Mouse (Mus musculus): Measurements from ENCODE around the gene a. TPM values are rescaled to one million over a fixed set of nuclear protein-coding genes. Genes with fewer than 3 reads are reported as not detected.

The a gene
- polyA plus RNA-seq, 1 experiment = 1.4 TPM

DNA sequence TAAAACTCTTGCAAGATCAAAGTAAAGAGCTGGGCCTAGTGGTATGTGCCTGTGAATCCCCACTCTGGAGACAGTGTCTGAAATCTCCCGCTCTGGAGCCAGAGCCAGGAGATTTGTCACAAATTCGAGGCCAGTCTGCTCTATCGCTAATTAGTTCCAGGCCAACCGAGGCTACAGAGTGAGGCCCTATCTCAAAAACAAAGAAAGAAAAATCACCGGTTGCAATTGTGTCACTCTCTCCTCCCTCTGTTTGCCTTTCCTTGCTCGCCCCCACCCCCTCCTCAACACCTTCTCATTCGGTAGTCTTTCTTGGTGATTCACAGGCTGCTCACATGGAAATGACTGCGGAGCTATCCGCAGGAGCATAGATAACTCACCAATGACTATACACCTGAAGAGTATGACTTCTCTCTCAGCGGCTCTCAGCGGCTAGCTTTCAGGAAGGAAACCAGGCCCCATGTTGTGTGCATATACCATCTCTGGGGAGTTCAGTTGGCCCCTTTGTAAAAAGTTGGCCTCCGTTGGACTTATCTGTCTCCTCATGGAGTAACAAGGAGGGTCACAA is 283.6 kb downstream of the a start:
- no peaks in the 10 kb centered on the region for H3K27me3 ChIP-seq (ENCODE audit: control insufficient read depth, insufficient read depth, low read length)
- H3K36me3 ChIP-seq (ENCODE audit: control insufficient read depth, insufficient read depth, low read length) = no peaks in the 10 kb centered on the region
- TF ChIP-seq CTCF (IDR thresholded peaks at IDR 0.05; ENCODE audit: control insufficient read depth, insufficient read depth, insufficient replicate concordance, low read depth, low read length) (no peak), POLR2A (IDR thresholded peaks at IDR 0.05; ENCODE audit: control insufficient read depth, low read depth, low read length) (no peak)
- H3K4me1 ChIP-seq (ENCODE audit: control insufficient read depth, insufficient read depth, low read length) = peaks cover 8% of the 10 kb centered on the region
- H3K4me3 ChIP-seq (ENCODE audit: control insufficient read depth, low read depth, low read length) = peak overlapping the region; percentile 82
- H3K27ac ChIP-seq (ENCODE audit: control insufficient read depth, insufficient read depth, low read depth, low read length) = peak overlapping the region; percentile 46

DNA sequence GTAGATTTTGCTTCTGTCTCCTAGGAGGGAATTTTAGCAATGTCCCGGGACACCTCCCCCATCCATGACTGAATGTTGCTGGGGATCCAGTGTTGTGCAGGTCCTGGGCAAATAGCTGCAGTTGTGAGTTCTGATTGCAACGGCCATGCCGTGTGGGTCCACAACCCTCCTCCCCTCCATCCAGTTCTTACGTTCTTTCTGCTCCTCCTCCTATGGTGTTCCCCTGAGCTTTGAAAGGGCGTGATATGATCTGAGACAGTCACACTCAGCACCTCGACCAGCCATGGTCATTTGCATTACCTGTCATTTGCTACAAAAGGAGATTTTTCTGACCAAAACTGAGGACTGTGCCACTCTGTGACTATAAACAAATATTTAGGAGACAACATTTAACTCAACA is 284.4 kb downstream of the a start:
- Histone ChIP-seq H3K4me3 (ENCODE audit: control insufficient read depth, low read depth, low read length) (peak overlapping the region; percentile 82; the same call in 1 of the 2 replicates), H3K36me3 (ENCODE audit: control insufficient read depth, insufficient read depth, low read length) (no peaks in the 10 kb centered on the region), H3K4me1 (ENCODE audit: control insufficient read depth, insufficient read depth, low read length) (peaks cover 8% of the 10 kb centered on the region), H3K27ac (ENCODE audit: control insufficient read depth, insufficient read depth, low read depth, low read length) (no peak overlapping the region), H3K27me3 (ENCODE audit: control insufficient read depth, insufficient read depth, low read length) (no peaks in the 10 kb centered on the region)
- TF ChIP-seq POLR2A (IDR thresholded peaks at IDR 0.05; ENCODE audit: control insufficient read depth, low read depth, low read length) = no peak
- no peak for TF ChIP-seq CTCF (IDR thresholded peaks at IDR 0.05; ENCODE audit: control insufficient read depth, insufficient read depth, insufficient replicate concordance, low read depth, low read length)

- H3K36me3 ChIP-seq (ENCODE audit: control insufficient read depth, insufficient read depth, low read length) = no peaks in the 10 kb centered on the region
- no peaks in the 10 kb centered on the region for H3K27me3 ChIP-seq (ENCODE audit: control insufficient read depth, insufficient read depth, low read length)
- no peak overlapping the region for H3K4me3 ChIP-seq (ENCODE audit: control insufficient read depth, low read depth, low read length)
These were observed 288.4 kb downstream of the a start for GRCm38 (mm10) chr2:155079500-155080178.

GRCm38 (mm10) chr2:155080179-155080530 is 289.0 kb downstream of the a start:
- Histone ChIP-seq H3K27ac (ENCODE audit: control insufficient read depth, insufficient read depth, low read depth, low read length) (no peak overlapping the region), H3K4me1 (ENCODE audit: control insufficient read depth, insufficient read depth, low read length) (peaks cover 2% of the 10 kb centered on the region)
- TF ChIP-seq POLR2A (IDR thresholded peaks at IDR 0.05; ENCODE audit: control insufficient read depth, low read depth, low read length) = no peak
- no peak for TF ChIP-seq CTCF (IDR thresholded peaks at IDR 0.05; ENCODE audit: control insufficient read depth, insufficient read depth, insufficient replicate concordance, low read depth, low read length)

More at GRCm38 (mm10) chr2:155079500-155080178, 288.4 kb downstream of the a start:
- no peak for TF ChIP-seq CTCF (IDR thresholded peaks at IDR 0.05; ENCODE audit: control insufficient read depth, insufficient read depth, insufficient replicate concordance, low read depth, low read length)
- TF ChIP-seq POLR2A (IDR thresholded peaks at IDR 0.05; ENCODE audit: control insufficient read depth, low read depth, low read length) = no peak
- no peak overlapping the region for H3K27ac ChIP-seq (ENCODE audit: control insufficient read depth, insufficient read depth, low read depth, low read length)
- peaks cover 5% of the 10 kb centered on the region for H3K4me1 ChIP-seq (ENCODE audit: control insufficient read depth, insufficient read depth, low read length)

DNA sequence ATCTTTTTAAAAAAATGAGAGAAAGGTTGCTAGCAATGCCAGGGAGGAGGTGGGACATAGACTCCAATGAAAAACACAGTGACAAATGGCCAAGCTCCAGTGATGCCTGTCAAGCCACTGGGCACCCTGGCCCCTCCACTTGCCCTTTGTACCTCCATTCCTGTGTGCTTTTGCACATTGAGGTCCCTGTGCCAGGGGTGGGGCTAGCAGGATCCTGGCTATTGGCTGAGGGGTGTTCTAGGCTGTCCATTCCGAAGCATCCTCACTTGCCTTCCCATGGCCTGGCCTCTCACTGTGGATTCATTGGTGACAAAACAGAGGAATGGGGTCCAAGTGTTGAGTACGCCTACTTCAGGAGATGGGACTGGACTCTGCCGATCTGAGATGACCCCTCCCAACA is 289.9 kb downstream of the a start:
- Histone ChIP-seq H3K27me3 (ENCODE audit: control insufficient read depth, insufficient read depth, low read length) (no peaks in the 10 kb centered on the region), H3K36me3 (ENCODE audit: control insufficient read depth, insufficient read depth, low read length) (no peaks in the 10 kb centered on the region), H3K4me1 (ENCODE audit: control insufficient read depth, insufficient read depth, low read length) (no peaks in the 10 kb centered on the region), H3K27ac (ENCODE audit: control insufficient read depth, insufficient read depth, low read depth, low read length) (no peak overlapping the region), H3K4me3 (ENCODE audit: control insufficient read depth, low read depth, low read length) (no peak overlapping the region)
- TF ChIP-seq POLR2A (IDR thresholded peaks at IDR 0.05; ENCODE audit: control insufficient read depth, low read depth, low read length) = no peak
- no peak for TF ChIP-seq CTCF (IDR thresholded peaks at IDR 0.05; ENCODE audit: control insufficient read depth, insufficient read depth, insufficient replicate concordance, low read depth, low read length)

More at GRCm38 (mm10) chr2:155080179-155080530, 289.0 kb downstream of the a start:
- Histone ChIP-seq H3K27me3 (ENCODE audit: control insufficient read depth, insufficient read depth, low read length) (no peaks in the 10 kb centered on the region), H3K4me3 (ENCODE audit: control insufficient read depth, low read depth, low read length) (no peak overlapping the region), H3K36me3 (ENCODE audit: control insufficient read depth, insufficient read depth, low read length) (no peaks in the 10 kb centered on the region)

GRCm38 (mm10) chr2:155082121-155082803 is 291.1 kb downstream of the a start:
- H3K36me3 ChIP-seq (ENCODE audit: control insufficient read depth, insufficient read depth, low read length) = no peaks in the 10 kb centered on the region
- TF ChIP-seq CTCF (IDR thresholded peaks at IDR 0.05; ENCODE audit: control insufficient read depth, insufficient read depth, insufficient replicate concordance, low read depth, low read length) = peak; percentile 65; the same call in 1 of the 2 replicates
- no peak for TF ChIP-seq POLR2A (IDR thresholded peaks at IDR 0.05; ENCODE audit: control insufficient read depth, low read depth, low read length)
- no peak overlapping the region for H3K27ac ChIP-seq (ENCODE audit: control insufficient read depth, insufficient read depth, low read depth, low read length)
- no peak overlapping the region for H3K4me3 ChIP-seq (ENCODE audit: control insufficient read depth, low read depth, low read length)
- H3K4me1 ChIP-seq (ENCODE audit: control insufficient read depth, insufficient read depth, low read length) = no peaks in the 10 kb centered on the region
- H3K27me3 ChIP-seq (ENCODE audit: control insufficient read depth, insufficient read depth, low read length) = no peaks in the 10 kb centered on the region

DNA sequence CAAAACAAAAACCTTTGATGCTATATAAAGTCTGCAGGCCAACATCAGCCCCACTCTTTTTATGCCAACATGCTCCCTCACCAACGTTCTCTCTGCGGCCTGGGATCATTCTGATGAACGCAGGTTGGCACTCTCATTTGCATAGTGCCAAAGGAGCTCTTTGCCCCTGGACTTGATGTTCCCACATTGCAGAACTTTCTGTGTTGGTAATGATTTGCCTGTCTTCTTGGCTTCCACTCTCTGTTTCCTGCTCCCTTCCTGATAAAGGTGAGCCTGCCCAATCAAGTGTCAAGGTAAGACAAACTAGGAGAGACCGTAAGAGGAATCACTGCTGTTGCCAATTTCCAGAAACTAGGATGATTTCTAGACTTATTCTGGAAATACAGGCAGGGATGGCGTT is 293.3 kb downstream of the a start:
- Histone ChIP-seq H3K4me1 (ENCODE audit: control insufficient read depth, insufficient read depth, low read length) (no peaks in the 10 kb centered on the region), H3K27me3 (ENCODE audit: control insufficient read depth, insufficient read depth, low read length) (no peaks in the 10 kb centered on the region), H3K36me3 (ENCODE audit: control insufficient read depth, insufficient read depth, low read length) (no peaks in the 10 kb centered on the region), H3K27ac (ENCODE audit: control insufficient read depth, insufficient read depth, low read depth, low read length) (no peak overlapping the region), H3K4me3 (ENCODE audit: control insufficient read depth, low read depth, low read length) (no peak overlapping the region)
- TF ChIP-seq CTCF (IDR thresholded peaks at IDR 0.05; ENCODE audit: control insufficient read depth, insufficient read depth, insufficient replicate concordance, low read depth, low read length) (no peak), POLR2A (IDR thresholded peaks at IDR 0.05; ENCODE audit: control insufficient read depth, low read depth, low read length) (no peak)
